Mouse (Mus musculus) embryo, embryonic 11.5 days (tissue): Measurements from ENCODE around the gene 1810009A15Rik.
A peak's percentile ranks its signal among the peaks of the same experiment; 100 is the strongest.
"Not testable (repeated sequence)": the region's sequence is repeated elsewhere in the genome, so short reads cannot be mapped to it uniquely, and the experiment has no call there.

ENCODE experiments used
- DNase-seq: peaks from one replicate; pipeline ENCODE4 v3.0.0-alpha.2; 2012; ENCODE audit warnings: low read depth, low spot score

1810009A15Rik gene

DNA sequence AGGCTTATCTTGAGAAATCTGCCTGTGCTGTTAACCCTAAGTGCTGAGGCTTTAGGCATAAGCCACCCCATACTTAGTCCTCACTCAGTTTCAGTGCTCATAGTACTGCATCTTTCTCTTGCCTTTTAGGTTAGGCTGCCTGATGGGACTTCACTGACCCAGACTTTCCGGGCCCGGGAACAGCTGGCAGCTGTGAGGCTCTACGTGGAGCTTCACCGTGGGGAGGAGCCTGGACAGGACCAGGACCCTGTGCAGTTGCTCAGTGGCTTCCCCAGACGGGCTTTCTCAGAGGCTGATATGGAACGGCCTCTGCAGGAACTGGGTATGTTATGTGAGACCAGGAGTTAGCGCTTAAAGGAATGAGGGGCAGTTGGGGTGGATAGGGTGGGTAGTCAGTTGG, 13.6 kb upstream of the 1810009A15Rik start:
- no peak for DNase-seq

GRCm38 (mm10) chr19:8880311-8881033, 8.2 kb upstream of the 1810009A15Rik start, which contains the start of gene Uqcc3:
Uqcc3 (minus strand) TSS chr19:8880923.
- DNase-seq = peak; percentile 70

DNA sequence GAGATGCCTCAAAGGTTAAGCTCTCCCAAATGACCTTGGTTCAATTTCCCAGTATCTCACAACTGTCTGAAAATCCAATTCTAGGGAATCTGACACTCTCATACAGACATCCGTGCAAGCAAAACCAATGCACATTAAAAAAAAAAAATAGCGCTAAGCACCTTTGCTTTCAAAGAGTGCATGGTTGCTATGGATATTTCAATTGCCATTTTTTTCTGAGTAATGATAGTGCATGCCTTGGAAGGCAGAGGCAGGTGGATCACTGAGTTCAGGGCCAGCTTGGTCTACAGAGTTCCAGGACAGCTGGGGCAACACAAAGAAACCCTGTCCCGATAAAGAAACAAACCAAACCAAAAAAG, 7.6 kb upstream of the 1810009A15Rik start:
- no peak for DNase-seq

- DNase-seq = no peak
Observed at GRCm38 (mm10) chr19:8883616-8884015, 5.0 kb upstream of the 1810009A15Rik start, which contains the start of the genes Lbhd1 and Gm49403. Lbhd1 (plus strand) TSS chr19:8883732. Gm49403 (plus strand) TSS chr19:8883930.

DNA sequence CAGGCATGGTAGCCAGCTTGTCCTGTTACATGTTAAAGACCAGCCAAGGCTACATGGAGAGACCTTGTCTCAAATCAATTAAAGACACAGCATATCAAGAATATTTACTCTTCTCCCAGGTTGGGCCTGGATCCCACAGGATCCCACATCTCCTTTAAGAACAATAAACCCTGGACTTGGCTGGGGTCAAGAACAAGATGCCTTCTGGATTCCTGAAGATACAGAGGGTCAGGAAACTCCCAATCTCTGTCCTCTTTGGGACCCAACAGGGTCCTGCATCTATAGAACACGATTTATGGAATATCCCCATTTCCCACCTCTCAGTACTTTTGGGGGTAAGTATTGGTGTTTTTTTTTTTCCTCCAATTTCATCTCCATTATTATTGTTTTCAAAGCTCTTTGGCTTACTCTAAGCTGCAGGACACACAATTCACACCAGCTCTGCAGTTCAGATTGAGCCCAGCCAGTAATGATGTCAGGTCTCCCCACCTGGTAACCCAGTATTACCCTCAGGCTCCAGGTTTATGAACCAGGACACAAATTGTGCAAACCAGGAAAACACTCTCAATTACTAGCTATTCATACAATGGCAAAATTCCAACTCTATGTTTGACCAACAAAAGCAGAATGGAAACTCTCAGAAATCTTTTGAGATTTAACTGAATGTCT, 1.6 kb upstream of the 1810009A15Rik start:
- no peak for DNase-seq

DNA sequence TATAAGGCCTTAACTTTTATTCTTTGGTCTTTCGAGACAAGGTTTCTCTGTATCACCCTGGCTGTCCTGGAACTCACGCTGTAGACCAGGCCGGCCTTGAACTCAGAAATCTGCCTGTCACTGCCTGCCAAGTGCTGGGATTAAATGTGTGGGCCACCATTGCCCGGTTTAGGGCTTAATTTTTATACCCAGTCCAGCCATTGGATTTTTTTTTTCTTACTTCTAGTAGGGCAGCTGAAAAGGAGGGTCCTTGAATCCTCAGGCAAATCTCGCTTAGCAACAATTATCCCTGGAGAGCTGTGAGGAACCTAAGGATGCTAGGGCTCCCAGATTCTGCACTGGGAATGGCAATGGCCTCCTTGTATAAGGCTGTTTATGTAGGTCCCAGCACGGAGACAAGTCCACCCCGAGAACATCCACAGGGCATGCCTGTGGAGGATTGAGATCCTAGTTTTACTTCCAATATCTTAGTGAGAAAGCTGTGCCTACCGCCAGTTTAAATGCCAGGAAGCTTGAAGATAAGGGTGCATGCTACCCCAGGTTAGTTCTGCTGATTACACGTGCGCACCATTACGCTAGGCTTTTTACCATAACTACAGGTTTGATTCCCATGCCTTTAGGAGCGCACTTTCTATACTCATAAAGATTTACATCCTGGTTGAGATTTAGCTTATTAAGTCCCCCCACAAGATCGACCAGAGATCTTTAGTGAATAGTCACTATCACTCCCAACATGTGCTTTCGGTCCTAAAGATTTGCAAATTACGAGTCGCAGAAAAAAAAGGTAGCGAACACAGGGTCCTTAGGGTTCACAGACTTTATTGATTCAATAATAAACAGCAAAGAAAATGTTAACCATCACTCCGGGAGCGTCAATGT, 829 bp upstream of the 1810009A15Rik start:
- no peak for DNase-seq

GRCm38 (mm10) chr19:8892829-8893766, 4.4 kb downstream of the 1810009A15Rik start, which contains the start of gene Ints5:
Ints5 (plus strand) TSS chr19:8893005.
- peak; percentile 75 for DNase-seq

DNA sequence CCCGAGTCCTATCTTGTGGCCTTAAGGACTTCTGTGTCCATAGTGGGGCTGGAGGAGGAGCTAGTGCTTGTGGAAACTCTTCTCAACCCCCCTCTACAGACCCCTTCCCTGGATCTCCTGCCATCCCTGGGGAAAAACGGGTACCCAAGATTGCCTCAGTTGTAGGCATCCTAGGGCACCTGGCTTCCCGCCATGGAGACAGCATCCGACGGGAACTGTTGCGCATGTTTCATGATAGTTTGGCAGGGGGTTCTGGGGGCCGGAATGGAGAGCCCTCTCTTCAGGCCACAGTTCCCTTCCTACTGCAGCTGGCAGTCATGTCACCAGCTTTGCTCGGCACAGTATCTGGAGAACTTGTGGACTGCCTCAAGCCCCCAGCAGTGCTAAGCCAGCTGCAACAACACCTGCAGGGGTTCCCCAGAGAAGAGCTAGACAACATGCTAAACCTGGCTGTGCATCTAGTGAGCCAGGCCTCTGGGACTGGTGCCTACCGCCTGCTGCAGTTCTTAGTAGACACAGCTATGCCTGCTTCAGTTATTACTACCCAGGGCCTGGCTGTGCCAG, 6.8 kb downstream of the 1810009A15Rik start:
- no peak for DNase-seq

DNA sequence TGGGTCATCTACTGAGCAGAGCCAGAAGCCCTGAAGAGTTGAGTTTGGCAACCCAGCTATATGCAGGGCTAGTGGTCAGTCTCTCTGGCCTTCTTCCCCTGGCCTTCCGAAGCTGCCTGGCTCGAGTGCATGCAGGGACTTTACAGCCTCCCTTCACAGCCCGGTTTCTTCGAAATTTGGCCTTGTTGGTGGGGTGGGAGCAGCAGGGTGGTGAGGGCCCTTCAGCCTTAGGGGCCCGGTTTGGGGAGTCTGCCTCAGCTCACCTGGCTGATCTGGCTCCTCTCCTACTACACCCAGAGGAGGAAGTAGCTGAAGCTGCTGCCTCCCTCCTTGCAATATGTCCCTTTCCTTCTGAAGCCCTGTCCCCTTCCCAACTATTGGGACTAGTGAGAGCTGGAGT, 7.6 kb downstream of the 1810009A15Rik start:
- DNase-seq = not testable (repeated sequence)

GRCm38 (mm10) chr19:8897211-8897864, 8.7 kb downstream of the 1810009A15Rik start:
- DNase-seq = not testable (repeated sequence)

GRCm38 (mm10) chr19:8897865-8898495, 9.3 kb downstream of the 1810009A15Rik start, which contains the start of gene Ganab:
Ganab (plus strand) TSS chr19:8898071.
- DNase-seq = peak; percentile 93

DNA sequence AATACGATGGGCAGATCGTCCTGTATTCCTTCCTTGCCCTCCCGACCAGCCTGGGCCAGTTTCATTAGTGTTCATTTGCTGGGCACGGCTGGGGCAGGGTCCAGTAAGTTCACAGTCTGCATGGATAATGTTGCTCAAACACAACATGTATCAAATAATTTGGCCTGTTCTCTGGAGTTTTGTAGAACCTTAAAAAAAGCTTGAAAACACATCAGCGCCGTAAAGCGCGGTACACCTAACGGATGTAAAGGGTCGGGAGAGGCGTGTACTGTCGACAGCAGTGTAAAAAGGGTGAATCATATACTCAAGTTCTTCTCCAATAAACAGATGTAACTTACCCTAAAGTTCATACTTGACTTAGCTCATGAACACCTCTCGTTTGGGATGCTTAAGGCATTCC, 9.9 kb downstream of the 1810009A15Rik start:
- DNase-seq = no peak

DNA sequence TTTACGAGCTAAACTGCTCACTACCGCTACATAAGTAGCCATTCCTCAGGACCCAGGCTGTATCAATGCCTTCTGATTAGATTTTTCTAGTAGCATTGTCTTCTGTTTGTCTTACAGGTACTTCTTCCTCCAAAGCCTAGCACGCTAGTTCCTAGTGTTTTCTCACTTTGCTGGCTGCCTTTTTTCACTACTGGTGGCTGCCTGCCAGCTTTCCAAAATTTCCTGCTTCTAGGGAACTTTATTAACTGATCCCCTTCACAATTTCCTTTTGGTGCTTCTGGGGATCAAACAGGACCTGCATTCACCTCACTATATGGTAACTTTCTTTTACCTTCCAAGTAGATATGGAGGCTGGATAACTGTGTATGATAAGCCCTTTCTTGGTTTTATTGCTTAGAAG, 10.4 kb downstream of the 1810009A15Rik start:
- no peak for DNase-seq

DNA sequence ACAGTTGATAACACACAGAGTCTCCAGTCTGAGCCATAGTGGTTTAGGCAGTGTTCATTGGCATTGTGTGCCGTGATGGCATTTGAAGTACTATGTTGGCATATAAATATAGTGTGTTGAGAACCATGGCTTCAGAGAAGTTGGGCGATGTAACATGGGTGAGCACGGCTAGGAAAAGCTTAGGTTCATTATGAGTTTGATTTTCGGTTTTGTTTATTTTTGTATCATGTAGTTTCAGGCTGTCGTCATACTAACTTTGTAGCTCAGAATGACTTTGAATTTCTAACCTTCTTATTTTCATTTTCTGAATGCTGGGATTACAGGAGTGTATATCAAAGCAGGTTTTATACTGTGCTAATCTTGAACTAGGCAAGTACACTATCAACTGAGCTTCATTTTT, 14.8 kb downstream of the 1810009A15Rik start:
- DNase-seq = no peak

- no peak for DNase-seq
Observed at GRCm38 (mm10) chr19:8908531-8908930, 19.9 kb downstream of the 1810009A15Rik start.

DNA sequence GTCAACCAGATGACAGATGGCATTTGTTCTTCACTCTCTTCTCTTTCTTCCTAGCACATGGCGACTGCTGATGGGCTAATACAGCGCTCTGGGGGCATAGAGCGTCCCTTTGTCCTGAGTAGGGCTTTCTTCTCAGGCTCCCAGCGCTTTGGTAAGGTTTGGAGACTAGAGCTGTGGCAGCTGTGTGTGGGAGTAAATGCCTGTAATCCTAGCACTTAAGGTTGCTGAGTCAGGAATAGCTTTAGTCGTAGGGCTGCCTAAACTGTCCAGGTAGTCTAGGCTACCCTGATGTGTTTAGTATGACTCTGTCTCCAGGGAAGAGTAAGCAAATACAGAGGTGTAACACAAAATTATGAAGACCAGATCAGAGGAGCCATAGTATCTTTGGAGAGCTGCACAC, 23.2 kb downstream of the 1810009A15Rik start:
- DNase-seq = no peak

DNA sequence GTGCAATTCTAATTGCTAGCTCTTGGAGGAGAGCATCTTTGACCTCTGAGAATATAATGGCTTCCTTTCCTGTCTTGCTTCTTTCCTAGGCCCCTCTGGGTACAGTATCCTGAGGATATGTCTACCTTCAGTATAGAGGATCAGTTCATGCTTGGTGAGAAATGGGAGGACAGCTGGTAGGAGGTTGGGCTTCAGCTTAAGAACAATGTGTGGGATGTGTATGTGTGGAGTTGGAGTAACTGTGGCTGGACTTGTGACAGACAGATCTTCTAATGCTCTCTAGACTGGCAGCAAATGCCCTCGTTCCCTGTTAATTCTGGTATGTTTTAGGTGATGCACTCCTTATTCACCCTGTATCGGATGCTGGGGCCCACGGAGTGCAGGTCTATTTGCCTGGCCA, 25.6 kb downstream of the 1810009A15Rik start:
- no peak for DNase-seq

GRCm38 (mm10) chr19:8919000-8919399, 30.3 kb downstream of the 1810009A15Rik start:
- no peak for DNase-seq

- DNase-seq = no peak
Observed at GRCm38 (mm10) chr19:8919684-8920072, 31.0 kb downstream of the 1810009A15Rik start.
